Mouse (Mus musculus): ENCODE data around the gene Zmat3. TPM values are rescaled to one million over a fixed set of nuclear protein-coding genes. Genes with fewer than 3 reads are reported as not detected.

The Zmat3 gene
- polyA plus RNA-seq, 1 experiment from 2014 or later: 8.2 TPM

- peak; percentile 22 for DNase-seq (ENCODE audit: extremely low spot score, low spot score)
- Histone ChIP-seq H3K4me1 (no peaks in the 10 kb centered on the region), H3K4me3 (no peak overlapping the region), H3K27ac (no peak overlapping the region), H3K9me3 (no peaks in the 10 kb centered on the region), H3K27me3 (ENCODE audit: poor library complexity, severe bottlenecking) (peaks cover 5% of the 10 kb centered on the region; the same call in 1 of the 2 replicates), H3K36me3 (replicated peaks) (no peaks in the 10 kb centered on the region)
- 25% methylated on average over 12 of the region's 12 CpGs for WGBS
Observed at GRCm38 (mm10) chr3:32317165-32317900, 48.5 kb downstream of the Zmat3 start.

GRCm38 (mm10) chr3:32314746-32315145 is 51.1 kb downstream of the Zmat3 start:
- Histone ChIP-seq H3K27ac (no peak overlapping the region), H3K9me3 (no peaks in the 10 kb centered on the region), H3K36me3 (replicated peaks) (no peaks in the 10 kb centered on the region), H3K4me1 (no peaks in the 10 kb centered on the region), H3K27me3 (ENCODE audit: poor library complexity, severe bottlenecking) (peaks cover 5% of the 10 kb centered on the region; the same call in 1 of the 2 replicates), H3K4me3 (no peak overlapping the region)
- WGBS: over 99% methylated on average over 4 of the region's 4 CpGs
- DNase-seq (ENCODE audit: extremely low spot score, low spot score): no peak

DNA sequence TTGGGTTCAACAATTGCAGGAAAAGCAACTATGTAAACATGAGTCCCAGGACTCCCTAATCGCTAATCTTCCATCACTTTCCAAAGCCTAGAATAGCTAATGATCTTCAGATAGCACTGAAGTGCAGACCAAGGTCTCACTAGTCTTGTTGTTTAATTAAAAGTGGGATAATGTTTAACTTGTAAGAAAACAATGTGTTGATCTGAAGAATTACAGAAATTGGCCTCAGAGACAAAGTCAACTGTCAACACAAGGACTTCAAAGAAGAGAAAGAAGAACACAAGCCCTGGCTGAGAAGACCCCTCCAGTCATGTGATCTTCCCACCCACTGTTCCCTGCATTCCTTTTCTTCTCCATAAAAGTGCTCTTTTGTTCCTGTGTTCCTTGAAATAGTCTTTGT is 61.6 kb downstream of the Zmat3 start:
- Histone ChIP-seq H3K4me3 (no peak overlapping the region), H3K27me3 (ENCODE audit: poor library complexity, severe bottlenecking) (no peaks in the 10 kb centered on the region), H3K4me1 (peaks cover 9% of the 10 kb centered on the region), H3K27ac (no peak overlapping the region), H3K36me3 (replicated peaks) (no peaks in the 10 kb centered on the region), H3K9me3 (no peaks in the 10 kb centered on the region; the same call in 1 of the 2 replicates)
- WGBS: 65% methylated on average over 1 of the region's 1 CpGs
- DNase-seq (ENCODE audit: extremely low spot score, low spot score): no peak

DNA sequence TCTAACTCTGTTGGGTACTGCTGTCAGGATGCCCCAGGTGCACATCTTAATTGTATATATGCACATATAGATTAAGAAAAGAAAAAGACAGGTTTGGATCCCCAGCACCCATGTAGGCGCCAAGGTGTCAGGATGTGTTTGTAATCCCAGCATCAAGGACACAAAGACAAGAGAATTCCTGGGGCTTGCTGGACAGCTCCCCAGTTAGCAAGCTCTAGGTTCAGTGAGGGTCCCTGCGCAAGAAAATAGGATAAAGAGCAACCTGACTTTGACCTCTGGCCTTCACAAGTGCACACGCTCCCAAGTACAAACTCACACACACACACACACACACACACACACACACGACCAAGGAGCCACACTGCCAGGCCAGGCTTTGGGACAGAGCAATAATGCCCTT is 73.8 kb downstream of the Zmat3 start:
- 42% methylated on average over 4 of the region's 4 CpGs for WGBS
- Histone ChIP-seq H3K9me3 (no peaks in the 10 kb centered on the region), H3K4me1 (no peaks in the 10 kb centered on the region), H3K27me3 (ENCODE audit: poor library complexity, severe bottlenecking) (no peaks in the 10 kb centered on the region), H3K27ac (no peak overlapping the region), H3K36me3 (replicated peaks) (no peaks in the 10 kb centered on the region), H3K4me3 (no peak overlapping the region)
- no peak for DNase-seq (ENCODE audit: extremely low spot score, low spot score)

Other genes starting within 250 kb of the Zmat3 start
- 5.0 and 8.0 TPM in 2 replicates for gene Pik3ca, start 31.7 kb upstream of the Zmat3 start, polyA plus RNA-seq (2016; fragmentation: Nextera tagmentation; extraction: Ambion mirVana)
- gene Kcnmb3, start 126.2 kb upstream of the Zmat3 start, polyA plus RNA-seq (2016; fragmentation: Nextera tagmentation; extraction: Ambion mirVana): 0.16 TPM in 1 of 2 replicates, not detected in the other
- 45.2 and 46.5 TPM in 2 replicates for gene Zfp639, start 144.2 kb upstream of the Zmat3 start, polyA plus RNA-seq (2016; fragmentation: Nextera tagmentation; extraction: Ambion mirVana)
- 27.2 and 29.6 TPM in 2 replicates for gene Mfn1, start 163.5 kb upstream of the Zmat3 start, polyA plus RNA-seq (2016; fragmentation: Nextera tagmentation; extraction: Ambion mirVana)